Mouse (Mus musculus): ENCODE measurements at regions not wholly inside any gene's neighbourhood (a gene's known extent, or its start where the extent isn't known, plus 50 kb on each side); places are given as distances from the start of the nearest gene placed in this dataset.

DNA sequence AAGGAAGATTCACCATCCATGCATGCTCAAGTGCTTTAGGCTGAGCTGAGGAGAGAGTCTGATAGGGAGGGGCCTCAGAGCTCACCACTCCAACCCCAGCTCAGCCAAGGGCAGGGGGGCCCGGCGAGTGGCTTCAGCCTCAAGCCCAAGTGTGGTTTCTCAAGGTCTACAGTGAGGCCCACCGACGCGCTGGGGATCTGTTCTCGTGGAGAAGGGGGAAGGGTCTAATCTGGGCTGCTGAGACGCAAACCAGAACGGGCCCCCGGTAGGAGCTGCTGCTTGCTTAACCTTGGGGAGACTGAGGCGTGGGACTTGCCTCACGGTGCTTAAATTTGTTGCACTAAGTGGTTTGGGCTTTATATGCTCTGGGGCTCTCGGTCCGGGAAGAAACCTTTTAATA lies 70.9 kb downstream of the Asb1 start:
- DNase-seq (ENCODE audit: low spot score in 2 of 2), result no peak

DNA sequence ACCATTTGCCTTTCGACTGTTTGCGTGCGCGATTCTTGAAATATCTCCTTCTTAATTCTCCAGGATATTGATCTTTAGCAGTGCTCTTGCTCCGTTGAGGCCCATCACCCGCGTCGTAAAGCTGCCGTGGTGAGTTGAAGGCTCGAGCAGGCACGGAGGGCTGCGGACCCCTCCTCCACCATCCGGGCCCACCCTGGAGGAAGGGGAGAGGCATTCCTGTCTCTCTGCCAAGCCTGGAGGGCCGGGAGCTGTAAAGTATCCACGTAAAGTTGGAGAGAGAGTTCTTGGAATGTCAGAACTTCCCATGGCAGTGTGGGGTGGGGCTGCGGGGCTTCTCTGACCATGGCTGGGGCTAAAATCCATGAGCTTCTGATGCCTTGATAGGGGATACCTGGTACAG lies 71.3 kb downstream of the Asb1 start:
- DNase-seq (ENCODE audit: low spot score in 2 of 2), result no peak

DNA sequence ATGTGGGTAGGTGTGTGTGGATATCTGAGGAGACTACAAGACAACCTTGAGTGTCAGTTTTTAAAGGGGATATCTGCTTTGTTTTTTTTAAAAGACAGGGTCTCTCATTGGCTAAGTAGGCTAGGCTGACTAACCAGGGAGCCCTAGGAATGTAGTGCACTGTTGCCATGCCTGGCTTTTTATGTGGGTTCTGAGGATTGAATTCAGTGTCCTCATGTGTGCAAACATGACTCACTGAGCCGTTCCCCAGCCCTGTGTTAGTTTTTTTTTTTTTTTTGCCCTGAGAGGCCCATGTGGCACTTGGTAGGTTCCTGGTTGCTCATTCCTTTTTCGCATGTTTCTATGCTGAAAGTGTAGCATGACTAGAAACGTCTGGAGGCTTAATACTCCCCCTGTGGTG lies 72.6 kb downstream of the Asb1 start:
- DNase-seq (ENCODE audit: low spot score in 2 of 2), result no peak

DNA sequence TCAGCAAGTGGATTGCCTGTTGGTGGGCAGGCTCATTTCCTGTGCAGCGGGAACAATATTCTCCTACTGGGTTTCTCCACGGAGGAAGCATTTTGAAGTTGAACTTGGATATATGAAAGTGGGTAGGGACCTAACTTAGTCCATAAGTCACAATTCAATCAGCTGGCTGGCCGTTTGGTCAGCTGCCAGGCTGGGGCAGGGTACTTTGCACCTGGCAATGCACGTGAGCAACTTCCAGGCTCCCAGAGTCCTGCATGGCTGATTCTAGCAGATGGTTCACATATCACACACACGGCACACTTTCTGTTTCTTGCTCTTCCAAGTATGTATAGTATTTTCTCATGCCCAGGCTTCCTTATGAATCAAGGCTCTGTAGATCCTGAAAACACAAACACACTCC lies 75.1 kb downstream of the Asb1 start:
- DNase-seq (ENCODE audit: low spot score in 2 of 2), result no peak

DNA sequence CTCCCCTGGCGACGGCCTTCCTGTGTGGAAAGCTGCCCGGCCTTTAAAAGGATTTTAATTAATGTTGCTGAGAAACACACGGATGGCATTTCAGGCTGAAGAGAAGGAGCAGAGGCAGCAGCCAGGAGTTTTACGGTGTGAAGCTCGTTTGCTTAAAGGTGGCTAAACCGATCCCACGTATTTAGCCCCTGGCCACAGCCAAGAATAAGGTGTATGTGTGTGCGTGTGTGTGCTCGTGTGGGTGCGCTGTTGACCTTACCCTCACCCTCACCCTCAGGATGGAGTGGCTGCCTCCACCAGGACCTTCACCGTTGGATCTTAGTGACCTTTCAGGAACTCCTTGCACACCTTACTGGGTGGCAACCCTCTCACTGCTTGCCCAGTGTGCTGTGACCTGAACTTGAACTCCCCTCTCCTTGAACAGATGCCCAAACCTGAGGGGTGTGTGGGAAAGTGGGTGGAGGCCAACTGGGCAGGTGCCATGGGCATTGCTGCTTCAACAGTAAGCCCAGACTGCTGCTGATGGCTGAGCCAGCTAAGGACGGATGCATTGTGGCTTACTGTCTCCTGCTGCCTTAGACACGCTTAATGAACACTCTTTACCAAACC lies 78.3 kb downstream of the Asb1 start:
- DNase-seq (ENCODE audit: low spot score in 2 of 2), result no peak

DNA sequence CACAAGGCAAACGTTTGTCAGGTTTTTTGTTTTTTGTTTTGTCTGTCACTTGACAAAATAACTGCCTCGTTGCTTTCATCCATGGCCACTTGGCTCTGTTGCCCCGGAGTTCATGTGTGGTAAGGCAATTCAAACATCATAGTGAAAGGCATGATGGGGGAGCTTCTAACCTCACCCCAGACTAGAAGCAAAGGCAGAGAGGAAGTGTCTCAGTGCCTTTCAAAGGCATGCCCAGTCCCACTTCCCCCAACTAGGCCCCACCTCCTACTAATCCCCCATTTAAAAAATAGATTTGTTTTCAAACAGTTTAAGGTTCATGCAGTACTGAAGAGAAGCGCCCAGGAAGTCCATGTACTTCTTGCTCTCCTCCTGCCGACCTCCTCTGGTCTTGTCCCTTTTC lies 80.8 kb downstream of the Asb1 start:
- DNase-seq (ENCODE audit: low spot score in 2 of 2), result no peak

DNA sequence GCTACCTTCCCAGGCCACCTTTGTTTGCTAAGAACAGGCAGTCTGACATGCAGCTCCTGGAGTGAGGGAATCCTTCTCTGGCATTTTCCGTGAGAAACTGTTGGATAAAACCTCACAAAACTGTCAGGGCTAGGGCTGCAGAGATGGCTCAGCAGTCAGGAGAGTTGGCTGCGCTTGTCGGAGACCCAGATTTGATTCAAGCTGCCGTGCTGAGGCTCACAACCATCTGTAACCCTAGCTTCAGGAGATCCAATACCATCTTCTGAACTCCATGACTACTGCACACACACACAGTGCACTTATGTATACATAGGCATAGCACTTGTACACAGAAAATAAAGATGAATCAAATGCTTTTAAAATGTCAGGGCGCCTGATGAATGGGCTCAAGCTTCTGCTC lies 82.5 kb downstream of the Asb1 start:
- DNase-seq (ENCODE audit: low spot score in 2 of 2), result no peak

DNA sequence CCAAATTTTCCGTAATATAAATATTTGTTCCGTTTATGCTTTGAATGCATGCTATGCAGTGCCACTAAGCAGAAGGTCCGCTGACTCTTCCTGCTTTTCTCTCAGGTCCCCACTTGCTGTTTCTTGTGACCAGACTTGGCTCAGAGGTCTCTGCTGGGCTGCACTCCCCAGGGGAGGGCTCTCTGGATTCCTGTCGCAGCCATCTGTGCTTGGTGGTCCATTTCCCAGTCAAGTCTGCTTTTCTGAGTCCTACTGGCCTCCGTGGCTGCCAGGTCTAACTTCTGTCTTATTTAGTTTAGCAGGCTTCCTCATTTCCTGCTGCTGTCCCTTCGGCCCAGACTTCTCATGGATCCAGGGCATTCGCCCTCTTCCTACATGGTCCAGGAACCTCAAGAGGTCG lies 83.7 kb downstream of the Asb1 start:
- no peak for DNase-seq (ENCODE audit: low spot score in 2 of 2)

DNA sequence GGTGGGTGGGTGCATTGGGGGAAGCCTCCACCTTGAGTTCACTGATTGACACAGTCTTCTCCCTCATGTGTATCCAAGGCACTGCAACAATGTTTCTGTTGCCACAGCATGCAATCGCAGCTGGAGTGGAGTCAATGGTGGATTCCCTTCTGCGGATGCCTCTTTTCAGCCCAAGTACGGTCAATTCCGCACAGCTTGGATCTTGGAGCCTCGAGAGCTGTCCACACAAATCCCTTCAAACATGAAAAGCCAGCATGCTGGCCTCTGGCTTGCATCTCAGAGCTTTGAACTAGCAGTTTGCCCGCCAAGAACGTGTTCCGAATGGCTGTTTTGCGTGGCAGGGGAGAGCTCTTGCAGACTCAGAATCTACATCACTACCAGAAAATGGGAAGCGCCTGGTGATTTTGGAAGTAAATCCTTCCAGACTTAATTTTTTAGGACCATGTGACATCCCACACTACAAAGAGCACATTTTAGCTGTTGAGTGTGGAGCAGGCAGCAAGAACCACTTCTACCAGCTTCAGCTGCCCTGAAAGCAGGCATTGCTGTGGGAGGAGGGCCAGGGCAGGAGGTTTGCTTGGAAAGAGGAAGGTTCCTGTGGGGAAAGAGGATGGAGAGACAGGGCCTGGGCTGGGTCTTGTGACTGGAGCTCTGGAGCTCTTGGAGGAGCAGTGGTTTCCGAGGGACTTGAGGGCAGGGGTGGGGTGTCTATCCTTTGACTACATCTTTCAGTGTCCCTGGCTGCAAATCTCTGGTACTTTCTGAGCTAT lies 84.4 kb downstream of the Asb1 start:
- DNase-seq (ENCODE audit: low spot score in 2 of 2), result no peak

DNA sequence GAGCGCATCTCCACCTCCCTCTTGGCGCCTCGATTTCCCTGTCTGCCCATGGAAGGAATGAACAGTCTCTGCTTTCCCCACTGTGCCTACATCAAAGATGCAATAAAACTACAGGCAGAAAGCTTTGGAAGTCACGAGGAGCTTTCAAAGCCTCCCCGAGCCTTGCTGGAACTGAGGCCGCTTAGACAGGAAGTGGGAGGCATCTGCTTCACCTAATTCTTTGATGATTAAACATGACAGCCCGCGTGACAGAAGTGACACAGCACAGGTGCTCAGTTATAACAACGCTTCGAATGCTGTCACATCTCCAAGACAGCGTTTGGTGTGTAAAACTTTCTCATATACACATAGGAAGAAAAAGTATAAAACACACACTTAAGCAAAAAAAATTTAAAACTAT lies 85.7 kb downstream of the Asb1 start:
- no peak for DNase-seq (ENCODE audit: low spot score in 2 of 2)

DNA sequence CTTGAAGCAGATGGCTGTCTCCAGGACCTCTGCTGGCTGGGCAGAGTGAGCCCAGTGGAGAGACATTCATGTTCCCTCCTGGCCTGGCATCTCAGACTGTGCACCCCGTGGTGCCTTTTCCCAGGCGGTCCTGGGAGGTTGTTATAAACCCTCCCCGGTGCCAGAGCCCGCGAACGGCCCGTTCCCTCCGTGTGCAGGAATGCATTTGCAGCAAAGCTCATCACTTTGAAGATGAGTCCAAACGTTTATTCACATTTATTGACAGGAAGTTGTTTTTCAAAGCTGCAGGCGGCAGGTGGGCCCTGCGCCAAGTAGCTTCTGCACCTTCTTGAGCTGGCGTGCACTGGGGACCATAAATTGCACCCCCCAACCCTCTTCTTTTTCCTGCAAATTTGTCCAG lies 89.9 kb downstream of the Asb1 start:
- no peak for DNase-seq (ENCODE audit: low spot score in 2 of 2)

DNA sequence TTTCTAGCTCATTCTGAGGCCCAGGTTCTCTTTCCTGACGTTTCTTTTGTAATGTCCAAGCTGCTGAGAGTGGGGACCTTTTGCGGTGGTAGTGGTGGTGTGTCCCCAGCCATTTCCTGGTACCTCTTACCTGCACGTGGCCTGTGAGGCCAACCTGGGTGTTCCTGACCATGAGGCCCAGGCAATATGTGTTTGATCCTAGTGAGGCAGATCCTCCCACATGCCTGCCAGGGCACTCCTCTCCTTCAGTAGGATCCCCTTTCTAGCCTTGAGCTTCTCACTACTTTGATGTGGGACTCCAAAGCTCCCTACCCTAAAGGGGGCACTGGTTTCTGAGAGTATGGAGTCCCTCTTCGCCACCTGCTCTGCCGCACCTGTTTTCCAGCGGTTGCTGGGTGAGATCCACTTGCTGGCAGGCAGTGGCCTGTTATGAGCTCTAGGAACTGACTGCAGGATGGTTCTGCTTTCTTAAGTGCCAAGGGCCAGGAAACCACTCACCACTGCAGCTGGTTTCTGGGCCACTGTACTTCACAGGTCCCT lies 90.6 kb downstream of the Asb1 start:
- DNase-seq (ENCODE audit: low spot score in 2 of 2), result no peak

DNA sequence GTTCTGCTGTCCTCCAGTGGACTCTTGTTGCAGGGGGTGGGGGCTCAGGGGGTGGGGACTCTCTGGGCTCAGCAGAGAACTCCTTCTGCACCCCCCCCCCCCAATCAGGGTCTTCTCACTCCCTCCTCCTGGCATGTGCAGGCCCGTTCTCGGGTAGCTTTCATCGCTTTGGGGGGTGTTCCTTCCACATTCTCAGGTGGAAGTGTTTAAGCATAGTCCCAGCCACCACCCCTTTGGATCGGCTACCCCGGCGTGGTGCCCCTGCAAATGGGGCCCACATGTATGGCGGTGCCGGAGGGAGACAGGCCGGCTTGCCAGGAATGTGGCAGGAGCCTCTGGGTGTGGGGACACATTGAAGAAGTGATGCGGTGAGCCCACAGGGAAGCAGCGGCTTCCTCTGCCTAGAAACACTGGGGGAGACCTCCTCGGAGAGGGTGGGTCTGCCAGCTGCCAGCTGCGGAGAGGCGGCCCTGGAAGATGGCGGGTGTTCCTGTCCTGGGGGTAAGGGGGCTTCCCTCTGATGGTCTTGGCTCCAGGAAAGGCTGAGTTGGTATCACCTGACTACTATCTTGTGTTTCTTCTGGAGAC lies 92.7 kb downstream of the Asb1 start:
- no peak for DNase-seq (ENCODE audit: low spot score in 2 of 2)

DNA sequence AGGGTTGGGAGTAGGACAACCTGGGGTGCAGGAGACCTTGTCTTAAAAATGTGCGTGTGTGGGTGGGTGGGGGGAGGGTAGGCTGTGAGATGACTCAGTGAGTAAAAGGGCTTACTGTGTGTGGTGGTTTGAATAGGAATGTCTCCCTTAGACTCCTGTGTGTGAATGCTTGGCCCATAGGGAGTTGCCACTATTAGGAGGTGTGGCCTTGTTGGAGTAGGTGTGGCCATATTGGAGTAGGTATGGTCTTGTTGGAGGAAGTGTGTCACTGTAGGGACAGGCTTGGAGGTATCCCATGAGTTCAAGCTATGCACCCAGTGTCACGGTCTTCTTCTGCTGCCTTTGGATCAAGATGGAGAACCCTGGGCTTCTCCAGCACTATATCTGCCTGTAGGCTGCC lies 96.2 kb downstream of the Asb1 start:
- no peak for DNase-seq (ENCODE audit: low spot score in 2 of 2)

DNA sequence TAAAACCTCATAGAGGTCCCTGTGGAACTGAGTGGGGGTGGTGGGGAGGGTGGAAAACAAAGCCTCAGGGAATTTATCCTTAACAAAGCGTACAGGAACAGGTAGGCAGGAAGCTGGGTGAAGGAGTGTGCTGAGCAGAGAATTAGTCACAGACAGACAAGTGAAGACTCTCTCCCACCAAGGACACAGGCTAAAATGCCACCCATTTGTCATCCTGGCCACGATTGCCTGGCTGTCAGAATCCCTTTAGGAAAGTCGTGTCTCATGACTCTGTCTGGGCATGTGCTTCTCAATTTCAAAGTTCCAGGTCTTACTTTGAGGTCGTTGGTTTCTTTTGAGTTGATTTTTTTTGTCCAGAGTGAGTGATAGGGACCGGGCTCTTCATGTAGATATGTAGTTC lies 100.2 kb downstream of the Asb1 start:
- no peak for DNase-seq (ENCODE audit: low spot score in 2 of 2)

DNA sequence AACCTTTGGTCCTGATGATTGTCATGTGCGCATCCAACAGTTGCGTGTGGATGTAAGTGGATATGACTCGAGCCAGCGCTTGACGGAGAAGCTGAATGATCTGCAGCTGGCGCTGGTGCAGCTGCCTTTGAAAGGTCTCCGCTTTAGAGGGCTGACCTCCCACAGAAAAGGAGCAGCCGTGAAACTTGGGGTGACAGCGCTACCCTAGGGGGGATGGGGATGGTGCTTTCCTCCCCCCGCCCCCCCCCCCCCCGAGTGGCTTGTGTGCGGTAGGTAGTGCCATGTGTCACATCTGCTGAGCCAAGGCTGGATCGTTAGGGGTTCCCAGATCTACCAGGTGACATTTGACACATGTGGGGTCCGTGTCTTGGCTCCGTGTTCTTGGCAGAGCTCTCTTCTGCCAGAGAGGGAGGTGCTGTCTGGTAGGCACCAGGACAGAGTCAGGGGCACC lies 118.7 kb downstream of the Asb1 start:
- no peak for DNase-seq (ENCODE audit: low spot score in 2 of 2)

DNA sequence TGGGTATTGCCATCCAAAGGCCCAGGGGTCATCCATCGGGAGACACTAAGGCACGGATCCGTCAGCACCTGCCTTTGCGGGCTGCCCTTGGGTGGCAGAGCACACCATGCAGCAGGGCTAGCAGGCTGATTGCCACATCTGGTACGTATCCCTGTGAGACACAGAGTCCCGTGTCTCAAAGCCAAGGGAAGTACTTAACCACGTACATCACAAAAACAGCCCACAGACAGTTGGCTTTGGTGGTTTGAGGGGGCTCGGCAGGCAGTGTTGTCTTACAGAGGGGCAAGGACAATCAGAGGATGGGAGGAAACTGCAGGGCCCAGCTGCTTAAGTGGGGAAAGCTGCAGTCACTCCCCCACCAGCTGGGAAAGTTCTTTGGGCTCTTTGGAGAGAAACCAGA lies 119.1 kb downstream of the Asb1 start:
- no peak for DNase-seq (ENCODE audit: low spot score in 2 of 2)

DNA sequence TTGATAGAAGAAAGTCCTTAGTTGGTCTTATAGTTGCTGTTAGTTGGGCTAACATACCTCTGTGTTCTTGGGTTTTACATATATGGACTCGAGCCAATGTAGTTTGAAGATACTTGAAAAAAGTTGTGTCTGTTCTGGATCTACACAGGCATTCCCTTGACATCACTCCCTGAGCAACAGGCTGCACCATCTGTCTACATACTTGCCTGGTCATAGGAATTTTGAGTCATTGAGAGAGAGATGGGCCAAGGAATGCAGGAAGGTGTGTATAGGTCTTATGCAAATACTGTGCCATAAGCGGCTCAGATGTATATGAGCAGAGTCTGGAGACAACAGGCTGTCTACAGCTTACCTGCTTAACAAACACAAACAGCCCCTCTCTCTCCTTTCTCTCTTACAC lies 122.9 kb downstream of the Asb1 start:
- no peak for DNase-seq (ENCODE audit: low spot score in 2 of 2)

DNA sequence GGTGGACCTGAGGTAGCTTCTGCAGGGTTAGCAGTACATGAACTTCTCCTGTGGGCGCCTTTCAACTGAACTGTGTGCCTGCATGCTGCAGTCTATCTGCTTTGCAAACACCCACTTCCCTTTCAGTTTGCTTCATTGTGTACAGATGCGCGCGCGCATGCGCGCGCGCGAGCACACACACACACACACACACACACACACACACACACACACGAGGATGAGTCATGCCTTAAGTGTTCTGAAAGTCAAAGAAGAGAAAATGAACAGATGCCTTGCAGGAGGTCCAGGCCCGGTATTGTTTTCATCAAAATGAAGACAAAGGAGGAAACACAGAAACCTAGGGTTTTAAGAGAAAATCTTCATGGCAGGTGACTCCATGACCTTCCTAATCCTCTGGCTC lies 124.3 kb downstream of the Asb1 start:
- no peak for DNase-seq (ENCODE audit: low spot score in 2 of 2)

DNA sequence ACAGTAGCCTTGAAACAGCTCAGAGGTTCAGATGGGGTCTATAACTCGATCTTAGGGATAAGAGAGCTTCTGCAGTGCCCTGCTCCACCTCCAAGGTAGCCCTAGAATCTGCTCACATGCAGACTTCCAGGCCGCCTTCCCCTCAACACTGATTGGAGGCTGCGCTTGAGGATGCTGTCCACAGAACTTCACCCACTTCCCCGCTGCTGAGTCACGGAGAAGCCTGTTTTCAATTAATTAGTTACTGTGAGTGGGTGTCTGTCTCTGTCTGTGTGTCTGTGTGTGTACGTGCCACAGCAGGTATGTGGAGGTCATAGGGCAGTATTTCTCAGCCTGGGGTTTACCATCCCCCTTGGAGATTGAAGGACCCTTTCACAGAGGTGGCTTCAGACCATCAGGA lies 128.2 kb downstream of the Asb1 start:
- no peak for DNase-seq (ENCODE audit: low spot score in 2 of 2)

DNA sequence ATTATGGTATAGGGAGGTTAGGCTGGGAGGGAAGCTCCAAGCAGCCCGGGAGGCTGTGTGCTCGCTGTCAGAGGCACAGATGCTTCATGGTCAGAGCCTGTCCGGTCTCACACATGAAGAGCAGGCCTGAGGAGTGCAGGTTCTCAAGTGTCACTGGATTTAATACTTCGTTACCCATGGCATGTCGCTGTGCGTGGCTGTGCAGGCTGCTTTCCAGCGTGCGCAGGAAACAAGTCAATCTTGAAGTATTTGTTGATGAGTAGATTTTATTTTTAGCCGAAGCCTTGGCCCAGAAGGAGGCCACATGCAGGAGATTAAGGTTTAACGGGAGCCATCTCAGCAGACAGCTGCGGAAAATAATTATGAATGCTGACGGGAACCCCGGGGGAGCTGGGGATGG lies 130.3 kb upstream of the Twist2 start:
- DNase-seq (ENCODE audit: low spot score in 2 of 2), result peak in 1 of 2 experiments; percentile 2

DNA sequence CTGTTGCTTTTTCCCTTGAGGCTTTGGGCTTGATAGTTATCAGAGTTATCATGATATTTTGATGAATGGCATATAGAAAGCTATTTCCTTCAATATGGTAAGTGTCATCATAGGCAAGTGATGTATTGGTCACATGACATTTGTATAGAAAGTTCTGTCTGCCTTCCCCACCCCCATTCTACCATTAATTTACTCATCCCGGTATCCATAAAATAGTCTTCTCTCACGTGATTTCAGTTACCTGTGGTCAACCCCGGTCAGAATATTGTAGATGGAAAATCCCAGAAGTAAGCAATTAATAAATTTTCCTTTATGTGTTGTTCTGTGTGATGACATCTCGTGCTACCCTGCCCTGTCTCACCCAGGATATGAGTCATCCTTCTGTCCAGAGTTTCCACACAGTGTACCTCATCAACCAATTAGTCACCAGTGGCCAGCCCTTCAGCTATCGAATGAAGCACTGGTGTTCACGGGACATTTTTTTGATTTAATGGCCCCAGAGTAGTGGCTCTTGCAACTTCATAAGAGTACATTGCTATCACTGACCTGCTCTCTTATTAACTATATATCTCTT lies 127.1 kb upstream of the Twist2 start:
- DNase-seq (ENCODE audit: low spot score in 2 of 2), result no peak

DNA sequence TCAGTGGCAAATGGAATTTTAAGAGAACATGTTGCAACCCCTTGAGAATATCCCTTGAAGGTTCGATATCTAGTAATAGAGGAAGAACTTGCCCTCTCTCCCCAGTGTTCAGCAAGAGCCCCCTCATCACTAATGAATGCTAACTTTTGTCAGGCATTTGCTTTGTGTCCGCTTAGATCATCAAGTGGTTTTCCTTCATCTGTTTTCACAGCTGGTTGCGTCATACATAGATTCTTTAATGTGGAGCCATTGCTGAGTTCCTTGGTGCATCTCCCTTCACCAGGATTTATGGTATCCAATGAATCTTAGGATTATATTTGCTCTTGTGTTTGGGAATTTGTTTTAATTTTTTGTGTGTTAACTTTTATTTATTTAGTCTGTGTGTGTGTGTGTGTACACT lies 124.2 kb upstream of the Twist2 start:
- DNase-seq (ENCODE audit: low spot score in 2 of 2), result no peak

Measured in heart, adult 9 months (tissue).